Mouse (Mus musculus) limb, embryonic 11.5 days (tissue): Measurements from ENCODE around the gene Tmprss12. TPM values are rescaled to one million over a fixed set of nuclear protein-coding genes. Genes with fewer than 3 reads are reported as not detected.
"Not testable (repeated sequence)": the region's sequence is repeated elsewhere in the genome, so short reads cannot be mapped to it uniquely, and the experiment has no call there.

Experiments
- ATAC-seq: fragments of 200-750 bp; cut with Nextera tagmentation; 2 replicates; pipeline ENCODE4 v1.8.0; 2017; ENCODE audit warnings: low read depth; ENCODE audit not compliant: insufficient number of reproducible peaks, low FRiP score, low TSS enrichment
- DNase-seq: peaks from one replicate; pipeline ENCODE4 v3.0.0-alpha.2; 2015; ENCODE audit warnings: low spot score
- H3K27ac ChIP-seq: fragments of 300-500 bp; sonication (generic); replicated peaks from 2 replicates; pipeline ENCODE4 v1.5.1; 2014; ENCODE audit warnings: low read depth, mild to moderate bottlenecking, low read length
- H3K27me3 ChIP-seq: fragments of 300-500 bp; sonication (generic); 2 replicates; pipeline ENCODE4 v1.6.1; 2014; ENCODE audit warnings: mild to moderate bottlenecking, low read length, mixed read lengths; ENCODE audit not compliant: control insufficient read depth, insufficient read depth
- H3K36me3 ChIP-seq: fragments of 300-500 bp; sonication (generic); 2 replicates; pipeline ENCODE4 v1.6.1; 2014; ENCODE audit warnings: mild to moderate bottlenecking, low read length, moderate library complexity, mixed read lengths; ENCODE audit not compliant: control insufficient read depth, insufficient read depth
- H3K4me1 ChIP-seq: fragments of 300-500 bp; sonication (generic); 2 replicates; pipeline ENCODE4 v1.6.1; 2014; ENCODE audit warnings: low read length, mixed read lengths; ENCODE audit not compliant: control insufficient read depth, insufficient read depth
- H3K4me2 ChIP-seq: fragments of 300-500 bp; sonication (generic); 2 replicates; pipeline ENCODE4 v1.6.1; 2014; ENCODE audit warnings: low read depth, mild to moderate bottlenecking, moderate library complexity; ENCODE audit not compliant: severe bottlenecking
- H3K4me3 ChIP-seq: fragments of 300-500 bp; sonication (generic); 2 replicates; pipeline ENCODE4 v1.5.1; 2014; ENCODE audit warnings: low read depth, low read length
- H3K9ac ChIP-seq: fragments of 300-500 bp; sonication (generic); 2 replicates; pipeline ENCODE4 v1.6.1; 2014; ENCODE audit warnings: mild to moderate bottlenecking, low read length
- H3K9me3 ChIP-seq: fragments of 300-500 bp; sonication (generic); 2 replicates; pipeline ENCODE4 v1.6.1; 2016; ENCODE audit warnings: low read length; ENCODE audit not compliant: control insufficient read depth
- WGBS: fragments of 180-500 bp; shearing (Covaris S2); extraction: QIAGEN DNeasy Blood & Tissue Kit; methylation state at CpG from one replicate; pipeline ENCODE4 v1.1.7; 2014; 5-methylcytosine and 5-hydroxymethylcytosine counted together
- polyA plus RNA-seq: library from polyadenylated mRNA; unstranded; fragments of >200 nt; fragmentation: Nextera tagmentation; extraction: Ambion mirVana; gene quantifications from 2 replicates; pipeline ENCODE4 v1.2.1, GENCODE M21; 2014

Gene Tmprss12
- polyA plus RNA-seq, 1 experiment from 2014 or later: not detected

DNA sequence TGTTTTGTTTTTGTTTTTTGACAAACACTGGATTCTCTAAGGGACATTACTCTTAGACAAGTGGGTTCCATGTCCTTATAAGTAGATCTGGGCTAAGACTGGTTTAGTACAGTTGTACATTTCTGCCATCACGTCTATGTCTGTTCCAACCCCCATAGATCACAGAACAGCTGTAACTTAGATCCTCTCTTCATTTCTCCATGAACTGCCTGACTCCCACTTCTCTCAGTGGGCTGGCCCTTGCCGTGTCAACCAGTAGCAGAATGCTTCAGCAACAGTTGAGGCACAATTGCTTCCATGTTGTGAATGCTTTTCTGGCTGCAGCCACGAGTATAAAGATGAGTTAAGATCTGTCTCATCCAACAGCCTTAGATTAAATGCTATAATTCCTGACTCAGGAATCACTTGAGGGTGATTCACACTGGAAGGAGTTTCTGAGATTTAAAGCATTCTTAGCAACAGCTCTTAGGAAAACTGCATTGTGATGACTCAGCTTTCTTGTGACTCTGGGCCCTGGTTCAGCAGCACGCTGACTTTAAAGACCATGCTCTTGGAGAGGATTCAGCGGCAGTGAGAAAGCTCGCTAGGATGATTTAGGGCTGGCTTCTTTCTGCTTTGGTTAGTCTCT, 29.4 kb upstream of the Tmprss12 start:
- Histone ChIP-seq H3K27ac (no peak overlapping the region), H3K9me3 (no peaks in the 10 kb centered on the region), H3K4me3 (no peak overlapping the region), H3K4me2 (no peak overlapping the region), H3K4me1 (no peaks in the 10 kb centered on the region), H3K36me3 (peaks cover 26% of the 10 kb centered on the region), H3K9ac (no peak overlapping the region), H3K27me3 (no peaks in the 10 kb centered on the region)
- DNase-seq (no peak), ATAC-seq (no peak)
- WGBS: 93% methylated on average over 6 of the region's 6 CpGs

DNA sequence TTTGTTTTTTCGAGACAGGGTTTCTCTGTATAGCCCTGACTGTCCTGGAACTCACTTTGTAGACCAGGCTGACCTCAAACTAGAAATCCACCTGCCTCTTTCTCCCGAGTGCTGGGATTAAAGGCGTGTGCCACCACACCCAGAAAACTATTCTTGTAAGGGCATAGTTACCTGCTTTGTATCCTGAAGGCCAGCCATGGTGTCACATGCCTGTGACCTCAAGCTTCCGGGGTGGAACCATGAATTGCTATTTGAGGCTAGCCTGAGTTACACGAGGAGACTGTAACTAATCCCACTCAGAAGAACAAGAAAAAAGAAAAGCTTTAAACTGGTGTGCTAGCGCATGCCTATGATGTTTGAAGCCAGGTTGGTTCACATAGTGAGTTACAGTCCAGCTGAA, 24.3 kb upstream of the Tmprss12 start:
- Histone ChIP-seq H3K36me3 (peaks cover 24% of the 10 kb centered on the region), H3K27me3 (no peaks in the 10 kb centered on the region), H3K4me1 (no peaks in the 10 kb centered on the region), H3K9me3 (no peaks in the 10 kb centered on the region), H3K4me2 (no peak overlapping the region), H3K27ac (no peak overlapping the region), H3K4me3 (no peak overlapping the region), H3K9ac (no peak overlapping the region)
- WGBS: 91% methylated on average over 6 of the region's 6 CpGs
- no peak for DNase-seq
- no peak for ATAC-seq

DNA sequence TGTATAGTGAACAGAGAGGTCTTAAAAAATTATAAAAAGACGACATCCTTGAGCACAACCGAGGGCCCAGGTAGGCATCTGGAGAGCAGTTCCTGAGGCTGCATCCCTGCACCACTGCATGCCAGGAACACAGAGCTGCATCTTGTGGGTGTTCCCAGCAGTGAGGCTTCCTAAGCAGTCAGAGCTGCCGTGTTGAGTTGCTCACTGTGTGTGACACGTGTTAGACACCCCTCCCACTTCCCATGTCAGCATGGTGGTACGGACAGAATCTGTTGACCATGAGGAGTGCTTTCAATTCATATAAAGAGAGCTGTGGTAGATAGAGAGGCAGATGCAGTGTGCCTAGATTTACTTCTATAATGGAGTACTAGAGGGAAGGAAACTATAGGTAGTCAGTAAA, 23.3 kb upstream of the Tmprss12 start:
- ATAC-seq (no peak), DNase-seq (no peak)
- Histone ChIP-seq H3K27ac (no peak overlapping the region), H3K4me1 (no peaks in the 10 kb centered on the region), H3K36me3 (peaks cover 19% of the 10 kb centered on the region), H3K27me3 (no peaks in the 10 kb centered on the region), H3K9ac (no peak overlapping the region), H3K4me3 (no peak overlapping the region), H3K4me2 (no peak overlapping the region), H3K9me3 (no peaks in the 10 kb centered on the region)
- 88% methylated on average over 5 of the region's 5 CpGs for WGBS

DNA sequence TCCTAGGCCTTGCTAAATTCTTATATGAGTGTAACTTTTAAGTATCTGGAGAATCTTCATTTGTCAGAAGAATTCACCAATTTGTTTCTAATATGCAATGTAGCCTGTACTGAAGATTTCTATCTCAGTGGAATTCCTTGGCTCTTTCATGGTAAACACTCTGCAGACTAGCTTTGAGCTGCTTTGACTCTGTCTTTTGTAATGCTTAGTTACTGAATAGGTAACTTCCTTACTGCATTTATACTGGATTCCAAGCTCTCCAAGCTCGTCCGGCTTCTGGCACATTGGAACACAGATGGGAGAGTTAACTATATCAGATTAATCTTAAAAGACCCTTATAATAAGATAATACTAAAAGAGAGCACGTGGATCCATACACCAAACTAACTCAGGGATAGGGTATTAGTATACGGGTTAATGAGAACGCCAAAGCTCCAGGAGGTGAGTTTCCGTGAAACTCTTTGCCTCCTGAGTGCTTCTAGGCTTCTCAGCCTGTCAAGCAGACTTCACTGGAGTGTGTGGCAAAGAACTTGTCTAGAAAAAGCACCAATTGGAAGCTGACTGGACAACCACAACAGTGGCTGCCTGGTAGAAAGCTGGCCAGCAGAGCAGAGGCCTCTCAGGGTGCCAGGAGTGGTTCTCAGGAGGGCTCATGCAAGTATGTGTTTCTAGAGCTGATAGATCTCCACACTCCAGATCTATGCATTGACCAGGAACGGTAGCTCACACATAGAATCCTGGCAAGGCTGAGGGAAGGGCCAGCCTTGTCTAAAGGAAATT, 21.8 kb upstream of the Tmprss12 start:
- H3K4me2 ChIP-seq: no peak overlapping the region
- DNase-seq (no peak), ATAC-seq (no peak)
- H3K36me3 ChIP-seq: peaks cover 17% of the 10 kb centered on the region
- whole genome bisulfite sequencing: 93% methylated on average over 7 of the region's 7 CpGs
- no peak overlapping the region for H3K4me3 ChIP-seq
- no peak overlapping the region for H3K27ac ChIP-seq
- no peaks in the 10 kb centered on the region for H3K27me3 ChIP-seq
- no peaks in the 10 kb centered on the region for H3K9me3 ChIP-seq
- no peak overlapping the region for H3K9ac ChIP-seq
- H3K4me1 ChIP-seq: no peaks in the 10 kb centered on the region

DNA sequence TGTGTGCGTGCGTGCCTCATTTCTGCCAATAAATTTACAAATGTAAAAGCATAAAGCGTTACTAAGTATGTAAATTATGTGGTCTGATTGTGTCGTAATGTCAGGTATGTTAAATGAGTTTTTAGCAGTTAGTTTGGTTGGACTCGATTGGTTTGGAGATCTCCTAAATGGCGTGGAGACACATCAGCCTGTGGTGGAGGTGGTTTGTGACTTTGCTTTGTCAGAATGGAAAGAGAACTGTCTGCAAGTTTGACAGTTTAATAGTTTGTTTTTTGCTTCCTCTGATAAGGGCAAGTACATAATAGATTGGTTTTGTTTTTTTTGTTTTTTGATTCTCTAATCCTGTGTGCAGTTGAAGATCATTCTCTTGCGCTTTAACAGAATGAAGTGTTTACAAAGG, 20.3 kb upstream of the Tmprss12 start:
- not testable (repeated sequence) for H3K27ac ChIP-seq, ATAC-seq, H3K4me2 ChIP-seq, H3K27me3 ChIP-seq, H3K4me1 ChIP-seq, H3K9me3 ChIP-seq, H3K4me3 ChIP-seq, H3K9ac ChIP-seq, DNase-seq
- WGBS: 92% methylated on average over 6 of the region's 7 CpGs
- H3K36me3 ChIP-seq: peaks cover 10% of the 10 kb centered on the region

DNA sequence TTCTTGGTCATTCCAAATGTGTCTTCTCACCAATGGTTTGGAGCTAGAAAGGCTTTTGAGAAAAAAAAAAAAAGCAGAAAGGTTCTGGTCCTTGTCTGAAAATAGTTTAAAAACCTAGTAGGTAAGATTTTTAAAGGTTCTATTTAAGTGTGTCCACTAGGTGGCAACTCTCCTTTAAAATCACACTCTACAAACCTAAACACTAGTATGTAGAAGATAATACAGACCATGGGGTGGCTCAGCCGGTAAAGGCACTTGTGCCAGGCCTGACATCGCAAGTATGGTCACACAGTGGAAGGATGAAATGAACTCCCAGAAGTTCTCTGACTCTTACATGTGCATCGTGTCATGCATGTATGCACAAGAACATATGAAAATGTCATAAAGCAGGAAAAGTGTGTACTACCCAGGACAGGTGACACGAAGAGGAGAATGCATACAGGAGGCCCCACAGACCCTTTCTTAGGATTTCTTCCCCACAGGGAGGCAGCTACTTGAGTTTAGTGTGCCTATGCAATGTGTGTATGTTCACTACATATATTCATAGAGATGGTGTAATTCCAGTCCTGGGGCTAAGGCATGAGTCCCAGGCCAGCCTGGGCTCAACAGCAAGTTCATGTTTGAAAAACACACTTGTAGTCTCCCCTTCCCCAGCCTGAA, 17.3 kb upstream of the Tmprss12 start:
- ATAC-seq: no peak

DNA sequence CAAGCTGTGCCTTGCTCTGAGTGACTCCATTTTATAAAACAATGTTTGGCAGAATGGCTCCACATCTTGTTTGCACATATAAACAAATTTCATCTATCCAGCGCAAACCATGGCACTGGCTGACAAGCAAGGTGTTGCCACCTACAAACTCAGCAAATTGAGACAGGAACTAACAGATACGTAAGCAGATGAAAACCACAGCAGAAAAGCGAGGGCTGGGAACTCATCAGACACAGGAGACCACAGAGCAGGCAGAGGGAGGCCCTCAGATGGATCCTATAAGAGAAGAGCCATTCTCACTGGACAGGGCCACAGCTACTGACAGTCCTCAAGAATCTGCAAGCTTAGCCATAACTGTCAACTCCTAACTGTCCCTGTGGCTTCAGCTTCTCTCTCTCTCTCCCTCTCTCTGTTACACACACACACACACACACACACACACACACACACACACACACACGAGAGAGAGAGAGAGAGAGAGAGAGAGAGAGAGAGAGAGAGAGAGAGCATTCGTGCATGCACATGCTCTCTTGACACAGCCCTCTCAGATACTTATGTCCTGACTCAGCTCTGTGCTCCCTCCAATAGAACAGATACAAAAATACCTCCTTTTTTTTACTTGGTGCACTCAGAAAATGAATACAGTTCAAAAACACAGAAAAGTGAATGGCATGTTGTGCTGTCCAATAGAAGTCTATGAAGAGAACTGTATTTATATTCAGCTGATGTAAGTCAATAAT, 14.9 kb upstream of the Tmprss12 start:
- no peak overlapping the region for H3K27ac ChIP-seq
- no peak for DNase-seq
- WGBS: 87% methylated on average over 4 of the region's 5 CpGs

More for the DNA sequence above, 17.3 kb upstream of the Tmprss12 start:
- DNase-seq: peak; percentile 21
- Histone ChIP-seq H3K4me1 (no peaks in the 10 kb centered on the region), H3K36me3 (0 out of 2 replicates have a peak, but pooled peaks cover 5% of the 10 kb centered on the region), H3K4me3 (no peak overlapping the region), H3K27me3 (no peaks in the 10 kb centered on the region), H3K9ac (no peak overlapping the region), H3K9me3 (no peaks in the 10 kb centered on the region), H3K4me2 (no peak overlapping the region), H3K27ac (no peak overlapping the region)
- 33% methylated on average over 4 of the region's 4 CpGs for WGBS

DNA sequence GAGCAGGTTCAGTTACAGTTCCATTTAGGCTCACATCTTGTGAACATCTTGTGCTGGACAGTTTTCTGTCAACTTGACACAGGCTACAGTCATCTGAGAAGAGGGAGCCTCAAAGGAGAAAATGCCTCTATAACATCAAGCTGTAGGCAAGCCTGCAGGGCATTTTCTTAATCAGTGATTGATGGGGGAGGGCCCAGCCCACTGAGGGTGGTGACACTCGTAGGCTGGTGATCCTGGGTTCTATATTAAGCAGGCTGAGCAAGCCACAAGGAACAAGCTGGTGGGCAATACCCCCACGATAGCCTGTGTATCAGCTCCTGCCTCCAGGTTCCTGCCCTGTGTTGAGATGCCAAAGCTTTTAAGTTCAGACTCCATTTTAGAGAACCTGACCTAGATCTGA, 11.7 kb upstream of the Tmprss12 start:
- H3K36me3 ChIP-seq: no peaks in the 10 kb centered on the region
- no peaks in the 10 kb centered on the region for H3K4me1 ChIP-seq
- WGBS: 70% methylated on average over 2 of the region's 2 CpGs
- H3K4me3 ChIP-seq: no peak overlapping the region
- ATAC-seq (no peak), DNase-seq (no peak)
- H3K9me3 ChIP-seq: no peaks in the 10 kb centered on the region
- H3K27ac ChIP-seq: no peak overlapping the region
- H3K9ac ChIP-seq: no peak overlapping the region
- H3K27me3 ChIP-seq: no peaks in the 10 kb centered on the region
- H3K4me2 ChIP-seq: no peak overlapping the region

More for the DNA sequence above, 14.9 kb upstream of the Tmprss12 start:
- ATAC-seq: no peak
- no peak overlapping the region for H3K4me2 ChIP-seq
- H3K4me3 ChIP-seq: no peak overlapping the region
- H3K27me3 ChIP-seq: no peaks in the 10 kb centered on the region
- H3K36me3 ChIP-seq: no peaks in the 10 kb centered on the region
- no peaks in the 10 kb centered on the region for H3K9me3 ChIP-seq
- H3K4me1 ChIP-seq: no peaks in the 10 kb centered on the region
- H3K9ac ChIP-seq: no peak overlapping the region
